Mouse (Mus musculus) midbrain, embryonic 12.5 days (tissue): Measurements from ENCODE around the gene Pld5. TPM values are rescaled to one million over a fixed set of nuclear protein-coding genes. Genes with fewer than 3 reads are reported as not detected.

Experiments used
- ATAC-seq: fragments of 200-750 bp; cut with Nextera tagmentation; 2 replicates; pipeline ENCODE4 v1.8.0; 2017; ENCODE audit warnings: low read depth, moderate TSS enrichment, moderate library complexity; ENCODE audit not compliant: low FRiP score
- H3K27ac ChIP-seq: fragments of 300-500 bp; sonication (generic); replicated peaks from 2 replicates; pipeline ENCODE4 v1.5.1; 2016; ENCODE audit warnings: mild to moderate bottlenecking
- H3K27me3 ChIP-seq: fragments of 300-500 bp; sonication (generic); 2 replicates; pipeline ENCODE4 v1.6.1; 2016; ENCODE audit warnings: mild to moderate bottlenecking
- H3K36me3 ChIP-seq: fragments of 300-500 bp; sonication (generic); 2 replicates; pipeline ENCODE4 v1.6.1; 2016
- H3K4me1 ChIP-seq: fragments of 300-500 bp; sonication (generic); 2 replicates; pipeline ENCODE4 v1.6.1; 2016
- H3K4me2 ChIP-seq: fragments of 300-500 bp; sonication (generic); replicated peaks from 2 replicates; pipeline ENCODE4 v1.6.1; 2016; ENCODE audit warnings: mild to moderate bottlenecking, moderate library complexity
- H3K4me3 ChIP-seq: fragments of 300-500 bp; sonication (generic); 2 replicates; pipeline ENCODE4 v1.5.1; 2016; ENCODE audit warnings: mild to moderate bottlenecking
- H3K9ac ChIP-seq: fragments of 300-500 bp; sonication (generic); replicated peaks from 2 replicates; pipeline ENCODE4 v1.6.1; 2016; ENCODE audit warnings: mild to moderate bottlenecking, moderate library complexity
- H3K9me3 ChIP-seq: fragments of 300-500 bp; sonication (generic); 2 replicates; pipeline ENCODE4 v1.6.1; 2016; ENCODE audit warnings: mild to moderate bottlenecking
- WGBS: fragments of 180-500 bp; shearing (Covaris S2); methylation state at CpG from one replicate; pipeline ENCODE4 v1.1.7; 2016; 5-methylcytosine and 5-hydroxymethylcytosine counted together
- polyA plus RNA-seq: library from polyadenylated mRNA; unstranded; fragments of >200 nt; fragmentation: Nextera tagmentation; extraction: Ambion mirVana; gene quantifications from 2 replicates; pipeline ENCODE4 v1.2.1, GENCODE M21; 2016

The Pld5 gene
- polyA plus RNA-seq, 1 experiment from 2014 or later: 2.2 TPM

DNA sequence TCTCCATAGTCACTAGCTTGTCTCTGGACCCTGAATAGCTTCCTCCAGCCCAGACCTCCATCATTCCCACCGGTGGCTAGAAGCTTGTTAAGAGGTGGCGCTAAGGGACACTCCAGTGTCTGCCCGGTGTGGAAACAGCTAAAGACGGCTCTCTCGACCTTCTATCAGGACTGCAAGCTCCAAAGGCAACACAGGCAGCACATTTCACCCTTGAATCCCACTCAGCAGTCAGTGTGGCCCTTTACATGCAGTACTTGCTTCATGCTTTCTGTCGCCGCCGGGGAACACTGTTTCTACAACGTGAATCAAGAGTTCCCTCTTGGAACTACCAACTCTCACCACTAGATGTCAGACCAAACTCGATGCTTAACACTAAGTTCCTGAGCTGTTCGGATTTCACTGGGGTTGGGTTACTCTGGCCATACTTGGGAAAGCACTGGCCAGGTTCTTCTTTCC lies 338.8 kb downstream of the Pld5 start:
- peak overlapping the region; percentile 47 for H3K4me2 ChIP-seq
- 13% methylated on average over 11 of the region's 11 CpGs for WGBS
- peak; percentile 82 for ATAC-seq
- H3K9ac ChIP-seq: peak overlapping the region; percentile 32; the same call in 1 of the 2 replicates
- no peaks in the 10 kb centered on the region for H3K36me3 ChIP-seq
- H3K27me3 ChIP-seq: no peaks in the 10 kb centered on the region
- no peaks in the 10 kb centered on the region for H3K9me3 ChIP-seq
- H3K27ac ChIP-seq: no peak overlapping the region
- no peaks in the 10 kb centered on the region for H3K4me1 ChIP-seq
- H3K4me3 ChIP-seq: no peak overlapping the region

DNA sequence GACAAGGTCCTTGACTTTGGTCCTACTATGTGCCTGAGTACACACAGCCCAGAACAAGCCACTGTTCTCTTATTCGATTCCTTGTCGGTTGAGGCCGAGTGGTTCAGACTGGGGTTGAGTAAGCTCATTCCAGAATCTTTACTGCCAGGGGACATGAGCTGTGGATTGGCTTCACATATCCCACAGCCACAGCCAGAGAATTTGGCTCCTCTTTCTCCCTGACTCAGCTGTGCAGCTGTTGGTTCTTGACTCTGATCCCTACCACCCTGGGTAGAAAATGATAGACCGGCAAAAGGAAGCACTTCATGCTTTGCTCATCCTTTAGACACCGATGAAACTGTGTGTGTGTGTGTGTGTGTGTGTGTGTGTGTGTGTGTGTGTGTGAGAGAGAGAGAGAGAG lies 343.7 kb downstream of the Pld5 start:
- Histone ChIP-seq H3K27ac (no peak overlapping the region), H3K4me3 (no peak overlapping the region), H3K9ac (no peak overlapping the region), H3K36me3 (no peaks in the 10 kb centered on the region), H3K9me3 (no peaks in the 10 kb centered on the region), H3K27me3 (no peaks in the 10 kb centered on the region), H3K4me2 (no peak overlapping the region), H3K4me1 (no peaks in the 10 kb centered on the region)
- no peak for ATAC-seq
- 92% methylated on average over 5 of the region's 5 CpGs for WGBS

DNA sequence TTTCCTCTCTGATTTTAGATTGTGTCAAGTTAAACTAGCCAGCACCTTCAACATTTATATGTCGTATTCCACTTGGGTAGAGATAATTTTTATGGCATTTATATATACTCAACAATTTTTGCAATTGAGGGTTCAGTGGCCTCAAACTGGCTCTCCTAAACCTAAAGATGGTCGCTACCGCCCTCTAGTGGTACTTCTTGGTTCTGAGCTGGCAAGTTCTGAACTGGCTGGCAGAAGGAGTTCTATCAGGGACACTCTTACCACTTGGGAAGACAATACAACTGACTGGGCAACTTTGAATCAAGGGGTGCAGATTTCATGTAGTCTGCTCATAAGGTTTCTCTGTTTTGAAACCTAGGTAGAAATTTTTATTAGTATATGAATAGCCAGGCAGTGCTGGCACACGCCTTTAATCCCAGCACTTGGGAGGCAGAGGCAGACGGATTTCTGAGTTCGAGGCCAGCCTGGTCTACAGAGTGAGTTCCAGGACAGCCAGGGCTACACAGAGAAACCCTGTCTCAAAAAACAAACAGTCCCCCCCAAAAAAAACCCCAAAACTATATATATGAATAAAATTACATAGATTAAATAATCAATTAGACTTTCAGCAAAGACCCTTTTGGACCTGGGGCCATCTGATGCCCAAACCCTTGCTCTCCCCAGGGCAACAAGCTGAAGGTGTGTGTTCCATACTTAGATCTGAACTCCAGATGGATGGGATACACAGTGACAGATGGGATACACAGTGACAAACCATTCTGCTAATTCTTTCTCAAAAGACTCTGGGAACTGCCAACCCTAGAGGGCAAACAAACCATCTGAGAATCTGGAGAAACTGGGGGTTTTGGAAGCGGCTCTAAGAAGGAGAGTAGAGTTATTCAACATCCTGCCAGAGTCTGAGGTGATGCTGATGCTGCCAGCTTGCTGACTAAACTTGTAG lies 351.0 kb downstream of the Pld5 start:
- H3K36me3 ChIP-seq: no peaks in the 10 kb centered on the region
- no peak for ATAC-seq
- 49% methylated on average over 7 of the region's 7 CpGs for WGBS
- no peak overlapping the region for H3K4me2 ChIP-seq
- no peaks in the 10 kb centered on the region for H3K4me1 ChIP-seq
- no peaks in the 10 kb centered on the region for H3K27me3 ChIP-seq
- H3K27ac ChIP-seq: no peak overlapping the region
- no peak overlapping the region for H3K4me3 ChIP-seq
- H3K9ac ChIP-seq: no peak overlapping the region
- H3K9me3 ChIP-seq: no peaks in the 10 kb centered on the region

DNA sequence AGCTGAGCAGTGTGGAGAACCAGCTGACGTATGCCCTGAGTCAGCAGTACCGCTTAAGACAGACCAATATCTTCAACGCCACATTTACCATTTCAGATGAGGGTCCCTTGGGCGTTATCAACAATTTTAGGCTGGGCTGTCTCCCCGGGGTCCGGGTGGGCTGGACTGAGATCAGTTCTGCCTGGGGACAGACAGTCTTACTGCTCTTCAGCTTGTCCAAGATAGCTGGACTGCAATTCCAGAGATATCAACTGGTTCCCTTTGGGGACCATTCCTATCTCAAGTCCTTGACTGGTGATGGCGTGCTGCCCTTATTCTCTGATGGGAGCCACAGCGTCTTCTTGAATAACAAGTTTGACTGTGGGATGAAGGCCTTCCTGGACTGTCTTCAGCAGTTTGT lies 354.0 kb downstream of the Pld5 start:
- H3K36me3 ChIP-seq: no peaks in the 10 kb centered on the region
- no peaks in the 10 kb centered on the region for H3K4me1 ChIP-seq
- no peak for ATAC-seq
- WGBS: 90% methylated on average over 8 of the region's 8 CpGs
- H3K4me3 ChIP-seq: no peak overlapping the region
- no peak overlapping the region for H3K4me2 ChIP-seq
- no peaks in the 10 kb centered on the region for H3K9me3 ChIP-seq
- H3K9ac ChIP-seq: no peak overlapping the region
- H3K27me3 ChIP-seq: no peaks in the 10 kb centered on the region
- no peak overlapping the region for H3K27ac ChIP-seq

DNA sequence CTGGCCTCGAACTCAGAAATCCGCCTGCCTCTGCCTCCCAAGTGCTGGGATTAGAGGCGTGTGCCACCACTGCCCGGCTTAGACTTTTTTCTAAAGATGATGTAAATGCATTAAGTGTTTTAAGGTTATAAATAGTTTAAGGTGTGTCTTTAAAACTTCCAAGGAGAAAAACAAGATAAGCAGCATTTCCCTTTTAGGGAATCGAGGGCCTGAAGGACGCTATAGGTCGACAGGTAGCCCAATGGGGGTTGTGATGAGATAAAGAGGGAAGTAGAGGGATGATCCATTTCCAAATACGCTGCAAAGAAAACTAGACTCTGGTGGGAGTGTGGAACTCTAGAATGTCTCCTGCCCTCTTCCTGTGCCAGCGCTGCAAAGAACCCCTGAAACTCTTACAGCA lies 355.1 kb downstream of the Pld5 start, which contains the start of gene Gm38100:
Gm38100 (plus strand) TSS at position 301 of the 400 bp plus-strand sequence.
- H3K27ac ChIP-seq: no peak within 1 kb of the TSS
- ATAC-seq: no peak
- H3K27me3 ChIP-seq: no peaks in the 10 kb centered on the region
- WGBS: 91% methylated on average over 9 of the region's 9 CpGs
- no peaks in the 10 kb centered on the region for H3K36me3 ChIP-seq
- H3K4me1 ChIP-seq: no peaks in the 10 kb centered on the region
- no peak within 1 kb of the TSS for H3K9ac ChIP-seq
- H3K4me2 ChIP-seq: no peak within 1 kb of the TSS
- H3K9me3 ChIP-seq: no peaks in the 10 kb centered on the region
- H3K4me3 ChIP-seq: no peak within 1 kb of the TSS

DNA sequence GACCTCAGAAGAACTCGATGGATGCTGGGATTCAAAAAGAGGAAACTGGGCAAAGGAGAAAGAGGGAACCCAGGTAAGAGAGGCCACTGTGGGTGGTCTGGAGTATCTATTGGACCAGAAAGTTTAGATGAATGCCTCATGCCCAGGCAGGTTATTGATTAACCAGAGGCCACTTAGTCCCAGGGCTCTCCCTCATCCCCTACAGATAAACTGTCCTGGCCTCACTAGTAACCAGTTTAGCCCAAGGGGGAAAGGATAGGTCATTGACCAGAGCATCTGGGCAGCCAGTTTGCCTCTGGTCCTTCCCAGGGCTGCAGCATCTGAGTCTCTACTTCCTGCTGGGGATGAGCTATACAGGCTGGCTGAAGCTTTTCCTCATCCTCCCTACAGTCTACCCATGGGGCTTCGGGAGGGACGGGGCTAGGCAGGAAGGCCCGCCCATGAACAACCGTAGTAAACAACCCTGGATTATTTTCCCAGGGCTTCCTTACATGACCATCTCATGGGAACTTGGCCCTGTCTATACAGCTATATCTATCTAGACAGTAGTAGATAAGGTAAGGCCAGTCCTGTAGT lies 361.3 kb downstream of the Pld5 start:
- 89% methylated on average over 5 of the region's 5 CpGs for WGBS
- Histone ChIP-seq H3K27ac (no peak overlapping the region), H3K9ac (no peak overlapping the region), H3K27me3 (no peaks in the 10 kb centered on the region), H3K4me3 (no peak overlapping the region), H3K4me2 (no peak overlapping the region), H3K36me3 (peaks cover 12% of the 10 kb centered on the region), H3K9me3 (no peaks in the 10 kb centered on the region), H3K4me1 (no peaks in the 10 kb centered on the region)
- ATAC-seq: no peak
